Mouse (Mus musculus): ENCODE results near the gene Serpina5.

DNA sequence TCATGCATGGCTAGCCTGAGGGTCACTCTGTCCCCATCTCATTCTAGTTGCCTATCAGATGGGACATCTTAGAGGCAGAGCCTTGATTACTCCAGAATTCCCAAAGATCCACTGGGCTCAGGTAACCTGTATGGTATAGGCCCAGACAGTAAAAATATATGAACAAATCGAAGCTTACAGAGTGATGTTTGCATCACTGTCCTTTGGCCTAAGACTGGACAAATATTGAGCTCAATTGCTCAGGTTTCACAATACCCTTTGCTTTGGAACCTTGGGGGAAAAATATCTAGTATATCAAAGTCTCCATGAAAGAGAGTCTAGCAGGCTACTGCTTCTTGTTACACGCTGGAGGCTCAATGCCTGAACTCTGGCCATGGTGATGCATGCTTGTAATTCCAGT lies 10.8 kb upstream of the Serpina5 start:
- TF ChIP-seq CTCF (IDR thresholded peaks at IDR 0.05; ENCODE audit: insufficient read depth, low read depth, low read length) (no peak), POLR2A (IDR thresholded peaks at IDR 0.05; ENCODE audit: insufficient read depth, low read depth, low read length) (no peak)

Measured in olfactory bulb, adult 2 months (tissue).